Mouse (Mus musculus): Measurements from ENCODE around the gene Rps18.

- TF ChIP-seq CTCF (IDR thresholded peaks at IDR 0.05; ENCODE audit: control insufficient read depth, insufficient read depth, insufficient replicate concordance, low read depth, low read length), result no peak
- TF ChIP-seq POLR2A (IDR thresholded peaks at IDR 0.05; ENCODE audit: control insufficient read depth, low read depth, low read length), result no peak
Measured at GRCm38 (mm10) chr17:33911813-33912414, 43.9 kb downstream of the Rps18 start.

Data from testis, adult 2 months (tissue).